Mouse (Mus musculus) spleen, postnatal 14 days (tissue): Measurements from ENCODE around the gene Neb.

Experiments
- DNase-seq, 2 experiments: peaks; one replicate each; pipeline ENCODE4 v3.0.0; 2021 to 2022; ENCODE audit warnings: low spot score in 2 of 2

The Neb gene

GRCm38 (mm10) chr2:52374706-52375105, 3.6 kb downstream of the Neb start:
- DNase-seq: no peak

- DNase-seq: no peak
These were observed 5.8 kb downstream of the Neb start for GRCm38 (mm10) chr2:52372480-52372879.

GRCm38 (mm10) chr2:52372080-52372479, 6.2 kb downstream of the Neb start:
- no peak for DNase-seq

GRCm38 (mm10) chr2:52371066-52371465, 7.2 kb downstream of the Neb start:
- DNase-seq: no peak

GRCm38 (mm10) chr2:52369622-52370021, 8.7 kb downstream of the Neb start:
- DNase-seq: no peak

GRCm38 (mm10) chr2:52367665-52368064, 10.6 kb downstream of the Neb start:
- no peak for DNase-seq

- DNase-seq: no peak
These were observed 11.0 kb downstream of the Neb start for GRCm38 (mm10) chr2:52367248-52367647.

- no peak for DNase-seq
These were observed 17.2 kb downstream of the Neb start for GRCm38 (mm10) chr2:52361086-52361485.

- no peak for DNase-seq
These were observed 18.6 kb downstream of the Neb start for GRCm38 (mm10) chr2:52359722-52360121.

- no peak for DNase-seq
These were observed 20.1 kb downstream of the Neb start for GRCm38 (mm10) chr2:52358156-52358555.

- no peak for DNase-seq
These were observed 27.2 kb downstream of the Neb start for GRCm38 (mm10) chr2:52351029-52351428.

- DNase-seq: no peak
These were observed 37.3 kb downstream of the Neb start for GRCm38 (mm10) chr2:52340990-52341389.

- no peak for DNase-seq
These were observed 42.7 kb downstream of the Neb start for GRCm38 (mm10) chr2:52335556-52335955.

GRCm38 (mm10) chr2:52335087-52335486, 43.2 kb downstream of the Neb start:
- no peak for DNase-seq

GRCm38 (mm10) chr2:52333535-52333934, 44.7 kb downstream of the Neb start:
- no peak for DNase-seq

GRCm38 (mm10) chr2:52331761-52332160, 46.5 kb downstream of the Neb start:
- DNase-seq: no peak

GRCm38 (mm10) chr2:52327244-52327815, 50.9 kb downstream of the Neb start:
- no peak for DNase-seq

- DNase-seq: no peak
These were observed 56.4 kb downstream of the Neb start for GRCm38 (mm10) chr2:52321866-52322265.

GRCm38 (mm10) chr2:52320175-52320574, 58.1 kb downstream of the Neb start:
- DNase-seq: no peak

GRCm38 (mm10) chr2:52319020-52319567, 59.2 kb downstream of the Neb start:
- no peak for DNase-seq

- DNase-seq: no peak
These were observed 60.8 kb downstream of the Neb start for GRCm38 (mm10) chr2:52317471-52317870.

- DNase-seq: no peak
These were observed 62.5 kb downstream of the Neb start for GRCm38 (mm10) chr2:52315737-52316136.

GRCm38 (mm10) chr2:52314922-52315730, 63.1 kb downstream of the Neb start:
- no peak for DNase-seq
